Mouse (Mus musculus) E14TG2a.4 (cell line): Measurements from ENCODE around the gene Ttc16.

Experiments
- H3K27me3 ChIP-seq: 2 replicates; pipeline ENCODE4 v1.6.1; 2014; ENCODE audit warnings: low read length, control low read depth; ENCODE audit not compliant: insufficient read depth
- H3K36me3 ChIP-seq: 2 replicates; pipeline ENCODE4 v1.6.1; 2014; ENCODE audit warnings: low read length, control low read depth; ENCODE audit not compliant: insufficient read depth
- H3K4me1 ChIP-seq: replicated peaks from 2 replicates; pipeline ENCODE4 v1.6.1; 2014; ENCODE audit warnings: low read depth, low read length, control low read depth
- H3K4me3 ChIP-seq: replicated peaks from 2 replicates; pipeline ENCODE4 v1.5.1; 2014; ENCODE audit warnings: mild to moderate bottlenecking, low read length
- H3K9me3 ChIP-seq: 2 replicates; pipeline ENCODE4 v1.6.1; 2014; ENCODE audit warnings: low read length, control low read depth
- CTCF ChIP-seq: conservative IDR thresholded peaks from 2 replicates; pipeline ENCODE4 v1.5.1; 2014; ENCODE audit warnings: low read length
- NANOG ChIP-seq: IDR thresholded peaks from 2 replicates; pipeline ENCODE4 v1.6.1; 2014; ENCODE audit warnings: borderline replicate concordance, low read length, mixed read lengths
- POU5F1 ChIP-seq: IDR thresholded peaks from 2 replicates; pipeline ENCODE4 v1.6.1; 2014; ENCODE audit warnings: low read length, borderline replicate concordance

Gene Ttc16

GRCm38 (mm10) chr2:32742173-32742531 lies 33.3 kb downstream of the Ttc16 start:
- Histone ChIP-seq H3K4me3 (peak overlapping the region; percentile 88), H3K4me1 (peaks cover 16% of the 10 kb centered on the region), H3K36me3 (no peaks in the 10 kb centered on the region; the same call in 1 of the 2 replicates), H3K27me3 (peaks cover 79% of the 10 kb centered on the region), H3K9me3 (peaks cover 8% of the 10 kb centered on the region)
- TF ChIP-seq NANOG (no peak), CTCF (no peak), POU5F1 (no peak)

DNA sequence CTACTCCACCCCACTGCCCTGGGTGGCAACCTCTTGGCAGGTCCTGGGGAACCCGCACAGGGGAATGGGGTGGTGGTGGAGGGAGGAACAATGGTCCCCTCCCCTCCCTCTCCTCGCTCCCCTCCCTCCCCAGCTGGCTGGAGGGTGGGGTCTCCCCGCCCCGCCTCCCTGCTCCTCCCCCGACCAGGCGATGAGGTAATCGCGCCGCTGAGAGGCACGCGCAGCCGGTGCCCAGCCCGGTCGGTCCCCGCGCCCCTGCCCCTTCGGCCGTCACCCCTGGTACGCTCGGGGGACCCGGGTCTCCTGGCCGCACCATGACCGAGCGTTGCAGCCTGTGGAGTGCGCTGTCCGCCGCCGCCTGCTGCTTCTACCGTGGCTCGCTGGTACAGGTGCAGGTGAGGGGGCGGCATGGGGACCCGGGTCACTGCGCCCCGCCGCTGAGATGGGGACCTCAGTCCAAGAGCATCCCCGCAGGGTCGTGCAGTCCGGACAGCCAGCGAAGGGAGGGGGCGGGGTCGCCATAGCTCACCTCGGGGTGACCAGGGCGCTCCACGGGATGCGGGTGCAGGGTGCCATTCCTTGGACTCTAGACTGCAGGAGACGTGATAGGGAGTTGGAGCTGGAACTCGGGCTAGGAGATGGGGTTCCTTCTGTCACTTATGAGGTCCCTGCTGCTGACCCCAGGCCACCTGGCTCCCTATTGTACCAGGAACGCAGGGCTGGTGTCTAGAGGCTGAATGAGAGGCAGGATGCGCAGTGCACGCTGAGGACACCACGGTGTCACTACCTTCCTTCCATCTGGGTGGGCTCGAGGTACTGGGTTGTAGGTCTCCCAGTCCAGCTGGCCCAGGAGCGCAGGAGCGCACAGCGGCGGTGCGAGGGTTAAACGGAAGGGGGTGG lies 33.9 kb downstream of the Ttc16 start:
- peaks cover 16% of the 10 kb centered on the region for H3K4me1 ChIP-seq
- H3K27me3 ChIP-seq: peaks cover 78% of the 10 kb centered on the region
- no peaks in the 10 kb centered on the region for H3K36me3 ChIP-seq
- H3K9me3 ChIP-seq: peaks cover 14% of the 10 kb centered on the region
- TF ChIP-seq CTCF (no peak), NANOG (no peak), POU5F1 (no peak)
- H3K4me3 ChIP-seq: peak overlapping the region; percentile 88

DNA sequence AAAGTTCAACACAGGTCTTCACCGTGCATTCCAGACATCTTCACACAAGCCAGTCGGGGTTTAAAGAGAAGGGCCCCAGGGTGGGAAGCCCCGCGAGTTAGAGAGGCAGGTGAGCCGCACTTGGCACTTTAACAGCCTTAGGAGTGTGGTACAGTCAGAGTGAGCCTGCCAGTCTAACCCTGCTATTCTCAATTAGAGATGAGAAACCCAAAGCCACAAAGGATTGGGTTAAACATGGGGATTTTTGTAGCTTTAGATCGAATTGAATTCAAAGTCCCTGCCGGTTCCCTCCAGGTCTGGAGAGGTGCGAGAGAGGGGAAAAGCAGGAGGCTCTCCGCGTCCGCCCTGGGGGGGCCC lies 34.5 kb downstream of the Ttc16 start, which contains the start of gene 6330409D20Rik:
Gene 6330409D20Rik (minus strand): TSS at position 101 of the 357 bp plus-strand sequence.
- no peak for TF ChIP-seq NANOG
- no peak for TF ChIP-seq POU5F1
- TF ChIP-seq CTCF: no peak

DNA sequence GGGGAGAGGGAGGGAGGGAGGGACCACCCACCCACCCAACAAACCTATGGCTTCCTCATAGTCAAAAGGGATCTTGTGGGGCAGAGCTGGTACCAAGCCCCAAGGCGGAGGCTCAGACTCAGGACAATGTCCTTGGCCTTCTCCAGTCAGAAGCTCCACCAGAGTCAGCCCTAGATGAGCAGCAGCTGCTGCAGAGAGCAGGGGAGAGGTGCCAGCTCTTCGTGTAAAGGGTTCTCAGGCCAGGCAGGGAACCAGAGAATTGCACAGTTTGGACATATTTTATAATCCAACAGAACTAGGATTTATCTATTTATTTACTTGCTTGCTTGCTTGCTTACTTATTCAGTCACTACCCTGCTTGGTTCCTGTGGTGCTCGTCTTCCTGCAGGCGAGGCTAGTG lies 36.1 kb downstream of the Ttc16 start:
- peaks cover 22% of the 10 kb centered on the region for H3K4me1 ChIP-seq
- peaks cover 17% of the 10 kb centered on the region for H3K9me3 ChIP-seq
- H3K4me3 ChIP-seq: no peak overlapping the region
- peaks cover 58% of the 10 kb centered on the region for H3K27me3 ChIP-seq
- no peaks in the 10 kb centered on the region for H3K36me3 ChIP-seq
- TF ChIP-seq POU5F1 (no peak), CTCF (no peak), NANOG (no peak)

More for the DNA sequence above, 34.5 kb downstream of the Ttc16 start, which contains the start of gene 6330409D20Rik:
- peaks cover 74% of the 10 kb centered on the region for H3K27me3 ChIP-seq
- H3K9me3 ChIP-seq: peaks cover 17% of the 10 kb centered on the region
- no peaks in the 10 kb centered on the region for H3K36me3 ChIP-seq
- H3K4me1 ChIP-seq: peaks cover 16% of the 10 kb centered on the region
- peak within 1 kb of the TSS; percentile 88 for H3K4me3 ChIP-seq

- Histone ChIP-seq H3K36me3 (no peaks in the 10 kb centered on the region), H3K4me3 (no peak overlapping the region), H3K9me3 (peaks cover 17% of the 10 kb centered on the region), H3K27me3 (peaks cover 39% of the 10 kb centered on the region), H3K4me1 (peaks cover 17% of the 10 kb centered on the region)
- TF ChIP-seq NANOG (no peak), POU5F1 (no peak), CTCF (no peak)
Observed at GRCm38 (mm10) chr2:32737008-32737407, 38.4 kb downstream of the Ttc16 start.

DNA sequence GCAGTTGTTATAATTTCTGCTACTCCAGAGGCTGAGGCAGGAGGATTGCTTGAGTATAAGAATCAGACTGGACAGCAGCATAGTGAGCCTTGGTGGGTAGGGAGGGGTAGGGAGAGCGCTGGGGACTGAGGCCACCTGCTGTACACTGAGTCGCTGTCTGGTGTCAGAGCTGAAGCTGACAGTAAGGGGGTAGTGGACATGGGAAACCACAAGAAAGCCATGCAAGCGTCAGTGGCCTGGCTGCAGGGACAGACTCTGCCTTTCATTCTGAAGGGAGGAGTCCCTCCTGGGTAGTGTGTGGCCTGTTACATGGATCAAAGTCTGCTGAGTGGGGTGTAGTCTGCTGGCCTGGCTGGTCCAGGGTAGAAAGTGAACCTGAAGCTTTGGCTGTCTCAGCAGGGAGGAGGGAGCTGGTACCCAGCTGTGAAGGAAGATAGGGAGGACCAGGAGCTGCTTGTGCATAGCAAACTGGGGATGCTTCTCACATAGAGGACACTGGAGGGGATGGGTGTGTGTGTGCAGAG lies 39.1 kb downstream of the Ttc16 start:
- no peak overlapping the region for H3K4me3 ChIP-seq
- peaks cover 34% of the 10 kb centered on the region for H3K27me3 ChIP-seq
- no peaks in the 10 kb centered on the region for H3K36me3 ChIP-seq
- H3K9me3 ChIP-seq: peaks cover 17% of the 10 kb centered on the region
- H3K4me1 ChIP-seq: peaks cover 12% of the 10 kb centered on the region
- TF ChIP-seq NANOG: no peak
- TF ChIP-seq POU5F1: no peak
- TF ChIP-seq CTCF: no peak

- Histone ChIP-seq H3K9me3 (peaks cover 17% of the 10 kb centered on the region), H3K4me3 (no peak overlapping the region), H3K27me3 (peaks cover 22% of the 10 kb centered on the region), H3K36me3 (no peaks in the 10 kb centered on the region), H3K4me1 (peaks cover 11% of the 10 kb centered on the region)
- TF ChIP-seq NANOG: no peak
- TF ChIP-seq CTCF: no peak
- TF ChIP-seq POU5F1: no peak
Observed at GRCm38 (mm10) chr2:32734933-32735332, 40.5 kb downstream of the Ttc16 start.

GRCm38 (mm10) chr2:32734480-32734879 lies 41.0 kb downstream of the Ttc16 start:
- Histone ChIP-seq H3K4me1 (peaks cover 16% of the 10 kb centered on the region), H3K9me3 (peaks cover 17% of the 10 kb centered on the region), H3K36me3 (no peaks in the 10 kb centered on the region), H3K4me3 (no peak overlapping the region), H3K27me3 (peaks cover 18% of the 10 kb centered on the region)
- no peak for TF ChIP-seq POU5F1
- TF ChIP-seq CTCF: no peak
- TF ChIP-seq NANOG: no peak
